Mouse (Mus musculus): ENCODE results near the gene Vhl.

Vhl gene

GRCm38 (mm10) chr6:113624989-113625770 lies 1.4 kb downstream of the Vhl start:
- no peak for DNase-seq (ENCODE audit: extremely low spot score, low read depth, low spot score)

DNA sequence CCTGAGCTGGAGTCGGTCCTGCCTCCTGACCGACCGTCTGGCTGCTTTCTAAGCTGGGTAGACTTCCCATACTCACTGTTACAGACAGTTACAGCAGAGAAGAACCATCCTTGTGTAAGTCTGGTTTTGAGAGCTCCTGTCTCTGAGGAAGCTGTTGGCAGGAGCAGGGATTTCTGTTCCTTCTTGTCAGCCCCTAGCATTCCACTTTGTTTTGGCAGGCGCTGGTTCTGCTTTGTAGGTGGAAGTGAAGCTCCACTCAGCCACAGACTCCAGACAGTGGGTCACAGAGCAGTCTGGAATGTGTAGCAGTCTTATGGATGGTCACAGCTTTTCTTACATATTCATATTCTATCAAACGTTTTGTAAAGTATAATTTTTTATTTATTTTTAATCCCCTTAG lies 6.6 kb downstream of the Vhl start:
- no peak for DNase-seq (ENCODE audit: extremely low spot score, low read depth, low spot score)

- no peak for DNase-seq (ENCODE audit: extremely low spot score, low read depth, low spot score)
Measured at GRCm38 (mm10) chr6:113632863-113633262, 9.1 kb downstream of the Vhl start.

- peak; percentile 66 for DNase-seq (ENCODE audit: extremely low spot score, low read depth, low spot score)
Measured at GRCm38 (mm10) chr6:113638302-113639040, 14.7 kb downstream of the Vhl start, which contains the start of gene Irak2. Irak2 (plus strand) TSS chr6:113638467.

DNA sequence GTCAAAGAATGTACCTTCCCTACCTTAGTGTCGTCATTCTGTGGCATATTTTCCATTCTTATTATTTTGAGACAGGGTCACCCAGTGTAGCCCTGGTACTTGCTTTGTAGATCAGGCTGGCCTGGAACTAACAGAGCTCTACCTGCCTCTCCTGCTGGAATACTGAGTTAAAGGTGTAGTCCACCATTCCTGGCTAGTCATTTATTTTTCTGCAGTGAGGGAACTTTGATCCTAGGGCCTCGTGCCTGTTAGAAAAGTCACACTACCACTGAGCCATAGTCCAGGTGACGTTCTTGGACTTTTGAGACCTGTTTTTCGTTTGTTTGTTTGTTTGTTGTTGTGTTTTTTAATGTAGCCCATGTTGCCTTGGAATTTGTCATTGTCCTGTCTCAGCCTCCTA lies 15.4 kb downstream of the Vhl start:
- DNase-seq (ENCODE audit: extremely low spot score, low read depth, low spot score): no peak

DNA sequence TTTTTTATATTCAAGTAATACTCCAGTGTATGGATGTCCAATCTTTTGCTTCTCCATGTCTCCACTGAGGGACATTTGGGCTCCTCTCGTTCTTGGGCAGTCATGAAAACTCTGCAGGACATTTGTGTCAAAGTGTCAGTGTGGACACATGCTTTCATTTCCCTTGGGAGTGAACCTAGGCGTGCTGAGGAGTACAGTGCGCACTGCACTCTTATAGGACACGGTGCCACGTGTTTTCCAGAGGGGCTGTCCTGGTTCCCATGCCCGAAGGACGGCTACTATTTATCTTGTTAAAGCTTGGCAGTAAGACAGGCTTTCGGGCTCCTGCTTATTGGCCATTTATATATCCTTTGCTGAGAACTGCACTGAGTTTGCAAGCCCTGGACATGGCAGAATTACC lies 18.8 kb downstream of the Vhl start:
- DNase-seq (ENCODE audit: extremely low spot score, low read depth, low spot score): no peak

DNA sequence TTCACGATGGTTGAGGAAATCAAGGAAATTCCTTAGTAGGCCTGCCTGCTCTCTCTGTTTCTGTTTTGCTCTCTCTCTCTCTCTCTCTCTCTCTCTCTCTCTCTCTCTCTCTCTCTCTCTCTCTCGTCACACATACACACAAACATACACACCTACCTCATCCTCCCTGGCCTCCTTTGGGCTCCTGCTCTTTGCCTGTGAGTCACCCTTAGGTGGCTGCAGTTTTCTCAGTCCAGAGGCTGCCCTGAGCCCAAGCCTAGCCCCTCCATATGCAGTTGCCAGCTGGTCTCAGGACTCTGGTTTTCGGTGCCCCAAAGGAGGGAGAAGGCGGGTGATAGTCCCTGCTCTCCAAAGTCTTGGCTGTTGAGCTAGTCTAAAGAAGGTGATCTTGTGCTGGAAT lies 19.3 kb downstream of the Vhl start:
- DNase-seq (ENCODE audit: extremely low spot score, low read depth, low spot score): no peak

GRCm38 (mm10) chr6:113643967-113644366 lies 20.2 kb downstream of the Vhl start:
- DNase-seq (ENCODE audit: extremely low spot score, low read depth, low spot score): no peak

DNA sequence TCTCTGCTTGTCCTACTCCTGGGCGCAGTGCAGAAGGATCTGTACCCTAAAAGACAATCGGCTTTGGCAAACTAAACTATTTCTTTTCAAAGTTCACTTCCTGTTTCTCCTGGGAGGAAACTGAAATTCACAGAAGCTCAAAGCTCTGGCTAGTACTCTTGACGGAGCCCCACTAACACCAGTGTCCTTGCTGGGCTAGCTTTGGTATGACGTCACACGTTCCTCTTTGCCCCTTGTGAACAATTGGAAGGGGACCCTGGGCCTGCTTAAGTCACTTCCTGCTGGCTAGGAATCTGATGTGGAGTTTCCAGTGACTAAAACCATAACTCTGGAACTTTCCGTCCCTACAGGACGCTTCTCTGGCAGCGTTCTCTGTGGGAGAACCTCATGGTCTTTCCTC lies 21.0 kb downstream of the Vhl start:
- DNase-seq (ENCODE audit: extremely low spot score, low read depth, low spot score): no peak

- no peak for DNase-seq (ENCODE audit: extremely low spot score, low read depth, low spot score)
Measured at GRCm38 (mm10) chr6:113649346-113650196, 25.8 kb downstream of the Vhl start.

DNA sequence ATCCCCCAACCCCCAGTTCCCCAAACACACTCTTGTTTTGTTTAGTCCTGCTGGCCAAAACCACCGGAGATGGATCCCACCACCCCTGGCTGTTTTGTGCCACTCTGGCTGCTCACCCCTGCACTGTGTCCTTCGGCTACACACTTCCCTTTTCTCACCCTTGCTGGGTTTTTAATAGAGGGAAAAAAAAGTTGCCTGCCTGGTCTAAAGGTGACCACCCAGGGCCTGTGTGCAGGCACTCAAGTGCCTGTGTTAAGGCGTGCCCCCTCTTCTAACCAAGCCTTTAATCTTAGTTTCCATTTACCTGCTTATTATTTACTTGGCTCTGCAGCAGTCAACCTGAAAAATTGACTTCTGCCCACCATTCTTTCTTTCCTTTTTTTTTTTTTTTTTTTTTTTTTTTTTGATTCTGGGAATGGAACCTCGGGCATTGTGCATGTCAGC lies 26.5 kb downstream of the Vhl start:
- no peak for DNase-seq (ENCODE audit: extremely low spot score, low read depth, low spot score)

DNA sequence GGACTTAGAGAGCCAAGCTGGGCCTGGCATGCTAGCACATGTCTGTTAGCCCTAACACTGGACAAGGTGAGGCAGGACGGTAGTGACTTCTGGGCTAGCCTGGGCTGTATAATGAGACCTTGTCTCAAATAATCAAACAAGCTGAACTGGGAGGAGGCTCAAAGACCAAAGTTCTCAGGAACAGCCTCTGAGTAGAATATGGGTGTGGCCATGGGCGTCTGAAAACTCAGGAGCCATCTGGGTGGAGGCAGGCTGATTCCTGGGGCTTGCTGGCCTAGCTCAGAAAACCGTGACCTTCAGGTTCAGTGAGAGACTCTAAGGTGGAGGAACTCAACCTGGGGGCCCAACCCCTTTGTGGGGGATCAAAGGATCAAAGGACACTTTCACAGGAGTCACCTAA lies 27.9 kb downstream of the Vhl start:
- no peak for DNase-seq (ENCODE audit: extremely low spot score, low read depth, low spot score)

DNA sequence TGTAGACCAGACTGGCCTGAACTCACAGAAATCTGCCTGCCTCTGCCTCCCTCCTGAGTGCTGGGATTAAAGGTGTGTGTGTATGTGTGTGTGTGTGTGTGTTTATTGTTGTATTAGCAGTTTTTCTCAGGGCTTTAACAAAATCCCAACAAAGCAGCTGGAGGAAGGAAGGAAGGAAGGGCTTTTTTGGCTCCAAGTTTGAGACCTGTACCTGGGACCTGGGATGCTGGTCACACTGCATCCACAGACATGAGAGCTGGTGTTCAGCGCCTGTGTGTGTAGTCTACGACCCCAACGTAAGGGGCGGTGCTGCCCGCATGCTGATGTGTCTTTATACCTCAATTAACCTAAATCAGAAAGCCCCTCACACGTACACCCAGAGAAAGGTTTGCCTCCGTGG lies 29.8 kb downstream of the Vhl start:
- no peak for DNase-seq (ENCODE audit: extremely low spot score, low read depth, low spot score)

DNA sequence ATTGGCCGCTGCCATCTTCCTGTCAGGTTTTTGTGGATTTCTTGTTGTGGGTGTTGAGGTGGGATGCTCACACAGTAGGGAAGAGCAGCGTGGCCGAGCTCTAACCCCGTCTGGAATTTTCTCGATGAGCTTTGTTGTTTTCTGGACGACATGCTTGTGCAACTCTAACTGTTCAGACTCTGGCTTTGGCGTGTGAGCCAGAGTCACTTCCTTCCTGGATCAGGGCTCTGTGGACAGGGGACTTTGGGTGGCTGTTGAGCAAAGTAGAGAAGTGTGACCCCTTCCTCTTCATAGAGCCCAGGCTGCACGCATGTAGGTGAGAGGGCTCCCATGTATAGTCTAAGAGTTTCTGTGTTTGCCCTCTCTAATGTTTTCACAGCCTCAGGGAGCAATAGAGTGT lies 30.3 kb downstream of the Vhl start:
- DNase-seq (ENCODE audit: extremely low spot score, low read depth, low spot score): no peak

DNA sequence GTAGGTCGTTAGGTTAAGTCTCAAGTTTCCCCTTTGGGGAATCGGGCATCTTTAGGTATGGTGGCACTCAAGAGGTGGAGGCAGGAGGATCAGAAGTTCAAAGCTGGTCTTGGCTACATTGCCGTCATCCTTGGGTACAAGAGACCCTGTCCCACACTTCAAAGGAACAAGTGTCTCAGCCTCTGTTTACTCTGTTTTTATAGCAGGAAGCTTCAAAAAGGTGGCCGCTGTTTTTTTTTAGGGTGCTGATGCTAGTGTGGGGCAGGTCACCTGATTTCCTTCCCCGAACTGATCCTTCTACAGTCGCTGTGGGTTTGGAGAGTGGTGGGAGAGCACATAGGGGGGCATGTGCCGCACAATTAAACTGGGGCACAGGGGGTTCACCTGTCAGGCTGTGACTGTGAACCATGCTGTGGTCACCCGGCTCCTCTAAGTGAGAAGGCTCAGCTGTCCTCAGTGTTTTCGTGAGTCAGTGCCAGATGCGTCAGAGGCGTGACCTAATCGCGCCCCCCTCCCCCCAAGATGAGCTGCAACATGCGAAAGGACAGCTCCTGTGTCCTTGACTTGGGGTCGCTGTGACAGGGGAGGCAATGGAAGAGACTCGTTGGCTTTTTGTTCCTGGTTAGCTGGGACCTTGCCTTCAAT lies 31.1 kb downstream of the Vhl start:
- no peak for DNase-seq (ENCODE audit: extremely low spot score, low read depth, low spot score)

- no peak for DNase-seq (ENCODE audit: extremely low spot score, low read depth, low spot score)
Measured at GRCm38 (mm10) chr6:113655475-113655874, 31.7 kb downstream of the Vhl start.

DNA sequence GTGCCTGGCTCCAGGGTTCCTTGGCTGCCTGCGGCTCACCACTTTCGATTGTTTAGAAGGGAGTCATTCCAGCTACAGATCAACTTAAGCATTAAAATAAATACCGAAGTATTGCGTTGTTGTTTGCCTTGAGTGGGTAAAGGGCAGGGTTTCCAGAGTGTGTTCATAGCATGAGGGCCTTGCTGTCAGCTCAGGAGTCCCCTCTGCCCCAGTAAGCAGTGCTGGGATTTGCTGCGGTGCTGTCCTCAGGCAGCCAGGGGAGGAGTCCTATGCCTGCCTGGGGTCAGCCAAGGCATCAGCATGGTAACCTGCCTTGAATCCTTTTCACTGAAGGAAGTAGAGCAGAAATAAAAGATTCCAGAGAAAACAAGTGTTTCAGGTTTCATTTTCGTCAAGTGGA lies 33.1 kb downstream of the Vhl start:
- DNase-seq (ENCODE audit: extremely low spot score, low read depth, low spot score): no peak

DNA sequence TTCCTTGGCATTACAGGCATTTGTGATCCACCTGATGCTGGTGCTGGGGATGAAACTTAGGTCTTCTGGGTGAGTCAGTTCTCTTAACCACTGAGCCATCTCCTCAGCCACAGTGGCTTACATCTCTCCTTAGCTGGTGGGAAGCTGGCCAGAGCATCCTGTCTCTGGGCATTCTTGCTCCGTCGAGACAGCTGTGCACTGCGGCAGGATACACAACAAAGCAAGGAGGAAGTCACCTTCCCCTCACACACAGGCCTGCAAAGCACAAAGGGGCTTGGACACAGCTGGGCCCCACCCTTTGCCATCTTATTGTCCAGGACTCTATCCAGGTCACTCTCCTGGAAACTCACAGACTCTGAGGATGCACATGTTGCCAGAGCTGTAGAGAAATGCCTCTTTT lies 34.5 kb downstream of the Vhl start:
- DNase-seq (ENCODE audit: extremely low spot score, low read depth, low spot score): no peak

GRCm38 (mm10) chr6:113659648-113660491 lies 36.1 kb downstream of the Vhl start:
- no peak for DNase-seq (ENCODE audit: extremely low spot score, low read depth, low spot score)
